Mouse (Mus musculus) stomach, embryonic 15.5 days (tissue): ENCODE measurements around the gene Insig2. TPM values are rescaled to one million over a fixed set of nuclear protein-coding genes. Genes with fewer than 3 reads are reported as not detected.

Source experiments
- ATAC-seq: fragments of 200-750 bp; cut with Nextera tagmentation; 2 replicates; pipeline ENCODE4 v1.8.0; 2017; ENCODE audit warnings: low read depth, moderate number of reproducible peaks, moderate TSS enrichment; ENCODE audit not compliant: insufficient read depth, low FRiP score
- H3K27ac ChIP-seq: fragments of 300-500 bp; sonication (generic); 2 replicates; pipeline ENCODE4 v1.5.1; 2015; ENCODE audit warnings: mild to moderate bottlenecking, inconsistent platforms
- H3K27me3 ChIP-seq: fragments of 300-500 bp; sonication (generic); replicated peaks from 2 replicates; pipeline ENCODE4 v1.6.1; 2015; ENCODE audit warnings: inconsistent platforms
- H3K36me3 ChIP-seq: fragments of 300-500 bp; sonication (generic); 2 replicates; pipeline ENCODE4 v1.6.1; 2015; ENCODE audit warnings: inconsistent platforms
- H3K4me1 ChIP-seq: fragments of 300-500 bp; sonication (generic); 2 replicates; pipeline ENCODE4 v1.6.1; 2015; ENCODE audit warnings: inconsistent platforms
- H3K4me2 ChIP-seq: fragments of 300-500 bp; sonication (generic); 2 replicates; pipeline ENCODE4 v1.6.1; 2015; ENCODE audit warnings: mild to moderate bottlenecking, inconsistent platforms
- H3K4me3 ChIP-seq: fragments of 300-500 bp; sonication (generic); replicated peaks from 2 replicates; pipeline ENCODE4 v1.5.1; 2015; ENCODE audit warnings: inconsistent platforms
- H3K9ac ChIP-seq: fragments of 300-500 bp; sonication (generic); 2 replicates; pipeline ENCODE4 v1.6.1; 2015; ENCODE audit warnings: inconsistent platforms
- H3K9me3 ChIP-seq: fragments of 300-500 bp; sonication (generic); 2 replicates; pipeline ENCODE4 v1.6.1; 2016; ENCODE audit warnings: inconsistent platforms
- WGBS: fragments of 180-500 bp; shearing (Covaris S2); methylation state at CpG from one replicate; pipeline ENCODE4 v1.1.7; 2015; 5-methylcytosine and 5-hydroxymethylcytosine counted together
- polyA plus RNA-seq: library from polyadenylated mRNA; unstranded; fragments of >200 nt; fragmentation: Nextera tagmentation; extraction: Ambion mirVana; gene quantifications from 2 replicates; pipeline ENCODE4 v1.2.1, GENCODE M21; 2015

The Insig2 gene
- polyA plus RNA-seq, 1 experiment from 2014 or later: 33.4 TPM

- Histone ChIP-seq H3K4me2 (no peak overlapping the region), H3K9me3 (no peaks in the 10 kb centered on the region), H3K27ac (no peak overlapping the region), H3K4me1 (no peaks in the 10 kb centered on the region), H3K9ac (no peak overlapping the region), H3K36me3 (no peaks in the 10 kb centered on the region), H3K27me3 (no peaks in the 10 kb centered on the region), H3K4me3 (no peak overlapping the region)
- ATAC-seq: no peak
- WGBS: 62% methylated on average over 9 of the region's 9 CpGs
Measured at GRCm38 (mm10) chr1:121260171-121260741, 72.1 kb downstream of the Insig2 start.

Other genes with a start within 250 kb of the Insig2 start
- gene Ccdc93, start 98.5 kb upstream of the Insig2 start, polyA plus RNA-seq: 9.9 and 12.8 TPM in 2 replicates
- 0.32 and 0.48 TPM in 2 replicates for gene Htr5b, start 195.9 kb upstream of the Insig2 start, polyA plus RNA-seq
- 58.7 and 61.7 TPM in 2 replicates for gene Ddx18, start 235.4 kb upstream of the Insig2 start, polyA plus RNA-seq